Mouse (Mus musculus) lung, embryonic 15.5 days (tissue): ENCODE measurements around the gene Pla1a. TPM values are rescaled to one million over a fixed set of nuclear protein-coding genes. Genes with fewer than 3 reads are reported as not detected.

Source experiments
- ATAC-seq: fragments of 200-750 bp; cut with Nextera tagmentation; 2 replicates; pipeline ENCODE4 v1.8.0; 2017; ENCODE audit warnings: moderate number of reproducible peaks, borderline replicate concordance; ENCODE audit not compliant: low FRiP score, low TSS enrichment; ENCODE audit errors: extremely low read depth
- H3K27ac ChIP-seq: fragments of 300-500 bp; sonication (generic); 2 replicates; pipeline ENCODE4 v1.5.1; 2015; ENCODE audit warnings: moderate library complexity, mild to moderate bottlenecking, inconsistent platforms
- H3K27me3 ChIP-seq: fragments of 300-500 bp; sonication (generic); 2 replicates; pipeline ENCODE4 v1.6.1; 2015; ENCODE audit warnings: inconsistent platforms
- H3K36me3 ChIP-seq: fragments of 300-500 bp; sonication (generic); 2 replicates; pipeline ENCODE4 v1.6.1; 2015; ENCODE audit warnings: inconsistent platforms
- H3K4me1 ChIP-seq: fragments of 300-500 bp; sonication (generic); 2 replicates; pipeline ENCODE4 v1.6.1; 2015; ENCODE audit warnings: inconsistent platforms
- H3K4me2 ChIP-seq: fragments of 300-500 bp; sonication (generic); 2 replicates; pipeline ENCODE4 v1.6.1; 2015; ENCODE audit warnings: inconsistent platforms, mild to moderate bottlenecking, moderate library complexity
- H3K4me3 ChIP-seq: fragments of 300-500 bp; sonication (generic); 2 replicates; pipeline ENCODE4 v1.5.1; 2015; ENCODE audit warnings: mild to moderate bottlenecking, inconsistent platforms
- H3K9ac ChIP-seq: fragments of 300-500 bp; sonication (generic); 2 replicates; pipeline ENCODE4 v1.6.1; 2015; ENCODE audit warnings: inconsistent platforms
- H3K9me3 ChIP-seq: fragments of 300-500 bp; sonication (generic); 2 replicates; pipeline ENCODE4 v1.6.1; 2016; ENCODE audit warnings: inconsistent platforms
- WGBS: fragments of 180-500 bp; shearing (Covaris S2); methylation state at CpG from one replicate; pipeline ENCODE4 v1.1.7; 2015; 5-methylcytosine and 5-hydroxymethylcytosine counted together
- polyA plus RNA-seq: library from polyadenylated mRNA; unstranded; fragments of >200 nt; fragmentation: Nextera tagmentation; extraction: Ambion mirVana; gene quantifications from 2 replicates; pipeline ENCODE4 v1.2.1, GENCODE M21; 2015

Pla1a gene
- polyA plus RNA-seq, 1 experiment from 2014 or later, result 0.66 TPM

DNA sequence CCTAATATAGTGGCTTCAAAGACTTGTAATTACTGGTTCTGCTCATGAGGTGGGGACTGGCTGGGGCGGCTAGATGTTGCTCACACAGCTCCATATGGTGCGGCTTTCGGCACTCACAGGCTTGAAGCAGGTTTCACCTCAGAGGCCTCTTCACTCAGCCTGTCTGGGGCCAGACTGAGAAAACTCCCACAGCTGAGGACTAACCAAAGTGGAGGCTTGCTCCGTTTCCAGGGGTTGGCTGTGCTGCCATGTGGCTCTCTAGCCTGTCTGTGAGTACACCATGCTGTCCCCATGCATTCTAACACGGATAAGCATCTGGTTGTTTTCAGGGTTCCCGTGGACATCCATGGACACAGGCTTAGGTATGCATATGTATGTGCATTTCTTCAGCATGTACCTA lies 54.4 kb downstream of the Pla1a start:
- WGBS, result 86% methylated on average over 6 of the region's 6 CpGs
- no peak for ATAC-seq
- H3K27ac ChIP-seq, result no peak overlapping the region
- H3K4me3 ChIP-seq, result no peak overlapping the region
- H3K9me3 ChIP-seq, result no peaks in the 10 kb centered on the region
- no peaks in the 10 kb centered on the region for H3K36me3 ChIP-seq
- H3K9ac ChIP-seq, result no peak overlapping the region
- no peak overlapping the region for H3K4me2 ChIP-seq
- H3K4me1 ChIP-seq, result 0 out of 2 replicates have a peak, but pooled peaks cover 7% of the 10 kb centered on the region
- H3K27me3 ChIP-seq, result no peaks in the 10 kb centered on the region

DNA sequence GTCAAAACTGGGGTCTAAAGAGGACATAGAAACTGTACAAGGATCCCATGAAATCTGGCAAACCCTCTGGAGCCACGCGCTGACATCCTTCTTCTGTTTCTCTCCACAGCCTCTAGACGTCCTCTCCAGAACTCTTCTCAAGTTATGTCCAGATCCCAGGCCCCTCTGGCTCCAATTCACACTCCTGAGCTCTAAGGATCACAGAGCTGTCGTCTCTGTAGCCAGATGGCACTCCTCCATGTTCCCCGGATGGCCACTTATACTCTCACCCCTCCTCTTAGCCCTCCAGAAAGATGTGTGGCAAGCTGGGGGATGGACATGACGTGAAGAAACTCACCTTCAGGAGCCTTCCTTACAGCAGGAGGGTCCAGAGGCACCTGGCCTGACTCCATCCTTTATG lies 55.4 kb downstream of the Pla1a start:
- Histone ChIP-seq H3K4me1 (0 out of 2 replicates have a peak, but pooled peaks cover 7% of the 10 kb centered on the region), H3K4me3 (no peak overlapping the region), H3K9me3 (no peaks in the 10 kb centered on the region), H3K4me2 (no peak overlapping the region), H3K36me3 (no peaks in the 10 kb centered on the region), H3K27ac (no peak overlapping the region), H3K27me3 (no peaks in the 10 kb centered on the region), H3K9ac (no peak overlapping the region)
- no peak for ATAC-seq
- 80% methylated on average over 6 of the region's 6 CpGs for WGBS

- 0 out of 2 replicates have a peak, but pooled peaks cover 7% of the 10 kb centered on the region for H3K4me1 ChIP-seq
- ATAC-seq, result no peak
- WGBS, result 42% methylated on average over 8 of the region's 8 CpGs
- peak overlapping the region; percentile 41; the same call in 1 of the 2 replicates for H3K27ac ChIP-seq
- no peaks in the 10 kb centered on the region for H3K27me3 ChIP-seq
- H3K9me3 ChIP-seq, result no peaks in the 10 kb centered on the region
- peak overlapping the region; percentile 38 for H3K4me3 ChIP-seq
- H3K9ac ChIP-seq, result peak overlapping the region; percentile 36; the same call in 1 of the 2 replicates
- H3K36me3 ChIP-seq, result no peaks in the 10 kb centered on the region
- peak overlapping the region; percentile 54 for H3K4me2 ChIP-seq
Measured at GRCm38 (mm10) chr16:38376841-38377249, 56.1 kb downstream of the Pla1a start.

DNA sequence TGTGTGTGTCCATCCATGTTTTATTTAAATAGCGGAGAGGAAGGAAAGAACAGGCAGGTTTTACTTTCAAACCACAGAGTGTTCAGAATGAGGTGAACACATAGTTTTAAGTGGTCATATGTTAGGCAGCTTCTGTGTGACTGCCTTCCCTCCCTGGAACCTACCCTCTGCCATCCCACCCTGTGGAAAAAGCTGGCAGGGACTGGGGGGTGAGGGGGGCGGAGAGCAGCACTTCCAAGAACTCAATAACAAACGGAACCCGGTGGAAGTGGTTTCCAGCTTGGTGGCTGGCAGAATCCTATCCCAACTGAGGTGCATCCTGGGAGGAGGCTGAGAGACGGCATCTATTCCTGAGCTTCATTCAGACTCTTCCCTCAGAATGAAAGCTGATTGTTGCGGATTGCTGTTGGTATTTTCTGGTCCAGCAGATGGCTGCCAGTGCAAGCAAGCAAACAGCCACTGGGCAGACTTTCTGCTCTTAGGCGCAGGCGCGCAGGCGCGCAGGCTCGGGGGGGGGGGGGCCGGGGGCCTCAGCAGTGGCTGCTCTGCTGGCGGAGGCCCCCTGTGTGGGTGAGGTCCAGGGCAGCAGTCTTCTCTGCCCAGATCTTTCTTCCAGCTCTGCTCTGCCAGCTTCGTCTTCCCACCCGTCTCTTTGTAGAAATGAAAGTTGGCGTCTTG lies 56.6 kb downstream of the Pla1a start:
- Histone ChIP-seq H3K27me3 (no peaks in the 10 kb centered on the region), H3K27ac (peak overlapping the region; percentile 41; the same call in 1 of the 2 replicates), H3K9me3 (no peaks in the 10 kb centered on the region), H3K36me3 (no peaks in the 10 kb centered on the region), H3K9ac (peak overlapping the region; percentile 36; the same call in 1 of the 2 replicates), H3K4me1 (0 out of 2 replicates have a peak, but pooled peaks cover 7% of the 10 kb centered on the region), H3K4me3 (peak overlapping the region; percentile 38), H3K4me2 (peak overlapping the region; percentile 54)
- WGBS, result 21% methylated on average over 17 of the region's 17 CpGs
- ATAC-seq, result peak; percentile 84; the same call in 1 of the 2 replicates

GRCm38 (mm10) chr16:38375182-38375581 lies 57.8 kb downstream of the Pla1a start:
- H3K9ac ChIP-seq, result no peak overlapping the region
- H3K27me3 ChIP-seq, result no peaks in the 10 kb centered on the region
- no peak overlapping the region for H3K4me3 ChIP-seq
- 0 out of 2 replicates have a peak, but pooled peaks cover 7% of the 10 kb centered on the region for H3K4me1 ChIP-seq
- WGBS, result 71% methylated on average over 7 of the region's 7 CpGs
- no peaks in the 10 kb centered on the region for H3K36me3 ChIP-seq
- no peak overlapping the region for H3K4me2 ChIP-seq
- no peak for ATAC-seq
- H3K27ac ChIP-seq, result no peak overlapping the region
- no peaks in the 10 kb centered on the region for H3K9me3 ChIP-seq

DNA sequence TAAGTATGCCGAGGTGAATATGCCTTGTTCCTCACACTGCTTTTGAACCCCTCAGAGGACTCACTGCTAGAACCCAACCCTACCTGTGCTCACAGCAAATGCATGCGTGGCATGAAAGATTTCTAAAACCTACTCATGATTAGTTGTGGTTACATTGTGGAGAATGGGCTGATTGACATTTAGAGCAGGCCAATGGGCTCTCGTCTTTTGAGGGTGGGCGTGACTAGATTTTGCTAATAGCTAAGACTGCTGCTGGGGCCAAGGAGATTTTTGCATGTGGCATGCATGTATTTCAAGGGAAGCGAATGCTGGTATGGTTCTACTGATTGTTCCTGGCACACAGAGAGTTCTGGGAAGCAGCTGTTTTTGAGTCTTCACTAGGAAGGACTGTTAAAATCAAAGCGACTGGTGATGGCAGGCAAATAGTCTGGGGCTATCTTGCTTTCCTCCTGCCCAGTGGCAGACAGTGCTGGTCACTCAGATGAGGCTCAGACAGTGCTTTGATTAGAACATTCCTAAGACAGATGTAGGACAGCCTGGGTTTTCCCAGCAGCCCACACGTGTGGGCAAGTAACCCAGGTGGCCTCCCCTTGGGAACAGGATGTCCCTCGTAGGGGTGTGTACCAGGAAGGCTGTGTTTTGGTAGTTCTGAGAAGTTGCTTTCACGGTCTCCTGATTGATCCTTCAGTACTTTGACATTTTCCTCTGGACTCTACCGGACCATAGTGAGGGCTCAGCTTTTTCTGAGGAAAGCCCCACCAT lies 58.4 kb downstream of the Pla1a start:
- ATAC-seq, result no peak
- Histone ChIP-seq H3K4me2 (no peak overlapping the region), H3K9ac (no peak overlapping the region)

GRCm38 (mm10) chr16:38373941-38374340 lies 59.0 kb downstream of the Pla1a start:
- H3K36me3 ChIP-seq, result no peaks in the 10 kb centered on the region
- H3K9me3 ChIP-seq, result no peaks in the 10 kb centered on the region
- H3K9ac ChIP-seq, result no peak overlapping the region
- WGBS, result 81% methylated on average over 16 of the region's 16 CpGs
- H3K4me1 ChIP-seq, result 0 out of 2 replicates have a peak, but pooled peaks cover 7% of the 10 kb centered on the region
- no peak overlapping the region for H3K4me3 ChIP-seq
- ATAC-seq, result no peak
- H3K27me3 ChIP-seq, result no peaks in the 10 kb centered on the region
- no peak overlapping the region for H3K27ac ChIP-seq
- H3K4me2 ChIP-seq, result no peak overlapping the region

More for the DNA sequence above, 58.4 kb downstream of the Pla1a start:
- no peak overlapping the region for H3K27ac ChIP-seq
- H3K4me1 ChIP-seq, result 0 out of 2 replicates have a peak, but pooled peaks cover 7% of the 10 kb centered on the region
- H3K9me3 ChIP-seq, result no peaks in the 10 kb centered on the region
- H3K27me3 ChIP-seq, result no peaks in the 10 kb centered on the region
- no peak overlapping the region for H3K4me3 ChIP-seq
- 77% methylated on average over 10 of the region's 10 CpGs for WGBS
- no peaks in the 10 kb centered on the region for H3K36me3 ChIP-seq

DNA sequence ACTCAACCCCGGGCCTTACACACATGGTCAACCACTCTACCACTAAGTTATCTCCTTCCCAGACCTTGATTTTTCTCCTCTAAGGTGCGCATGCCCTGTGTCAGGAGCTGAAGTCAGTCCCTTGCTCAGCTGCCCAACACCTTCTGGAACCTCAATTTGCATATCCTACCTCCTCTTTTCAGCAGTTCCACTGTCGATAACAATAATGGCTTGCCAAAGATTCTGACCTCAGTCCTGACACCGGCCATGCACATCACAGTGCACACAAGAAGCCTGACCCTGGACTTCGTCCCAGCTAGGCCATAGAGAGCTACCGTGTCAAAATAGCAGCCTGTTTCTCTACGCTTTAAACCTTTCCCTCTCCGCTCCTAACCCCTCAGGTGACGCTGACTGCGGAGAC lies 59.5 kb downstream of the Pla1a start:
- 0 out of 2 replicates have a peak, but pooled peaks cover 7% of the 10 kb centered on the region for H3K4me1 ChIP-seq
- no peak overlapping the region for H3K9ac ChIP-seq
- H3K4me2 ChIP-seq, result no peak overlapping the region
- no peaks in the 10 kb centered on the region for H3K36me3 ChIP-seq
- H3K4me3 ChIP-seq, result no peak overlapping the region
- no peak overlapping the region for H3K27ac ChIP-seq
- no peaks in the 10 kb centered on the region for H3K9me3 ChIP-seq
- ATAC-seq, result no peak
- H3K27me3 ChIP-seq, result no peaks in the 10 kb centered on the region
- 80% methylated on average over 10 of the region's 10 CpGs for WGBS

DNA sequence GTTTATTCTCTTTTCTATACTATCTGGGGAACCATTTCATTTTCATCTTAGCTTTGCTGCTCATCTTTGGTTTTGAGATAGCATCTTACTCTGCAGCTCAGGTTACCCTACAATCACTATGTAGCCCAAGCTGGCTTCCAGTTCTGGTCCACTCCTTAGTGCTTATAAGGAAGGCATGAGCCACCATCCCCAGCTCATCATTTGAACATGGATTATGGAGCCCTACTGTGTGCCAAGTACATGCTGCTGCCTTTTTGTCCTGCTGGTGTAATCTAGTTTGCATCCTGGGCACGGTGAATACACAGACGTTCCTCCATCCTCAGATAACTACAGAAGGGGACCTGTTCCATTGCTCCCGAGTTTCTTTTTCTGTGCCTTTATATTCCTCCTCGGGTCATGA lies 60.1 kb downstream of the Pla1a start:
- 82% methylated on average over 4 of the region's 4 CpGs for WGBS
- Histone ChIP-seq H3K36me3 (no peaks in the 10 kb centered on the region), H3K27me3 (no peaks in the 10 kb centered on the region), H3K27ac (no peak overlapping the region), H3K9ac (no peak overlapping the region), H3K4me2 (no peak overlapping the region), H3K9me3 (no peaks in the 10 kb centered on the region), H3K4me3 (no peak overlapping the region), H3K4me1 (0 out of 2 replicates have a peak, but pooled peaks cover 7% of the 10 kb centered on the region)
- no peak for ATAC-seq

GRCm38 (mm10) chr16:38371705-38372296 lies 61.1 kb downstream of the Pla1a start:
- Histone ChIP-seq H3K36me3 (no peaks in the 10 kb centered on the region), H3K4me1 (0 out of 2 replicates have a peak, but pooled peaks cover 7% of the 10 kb centered on the region)

DNA sequence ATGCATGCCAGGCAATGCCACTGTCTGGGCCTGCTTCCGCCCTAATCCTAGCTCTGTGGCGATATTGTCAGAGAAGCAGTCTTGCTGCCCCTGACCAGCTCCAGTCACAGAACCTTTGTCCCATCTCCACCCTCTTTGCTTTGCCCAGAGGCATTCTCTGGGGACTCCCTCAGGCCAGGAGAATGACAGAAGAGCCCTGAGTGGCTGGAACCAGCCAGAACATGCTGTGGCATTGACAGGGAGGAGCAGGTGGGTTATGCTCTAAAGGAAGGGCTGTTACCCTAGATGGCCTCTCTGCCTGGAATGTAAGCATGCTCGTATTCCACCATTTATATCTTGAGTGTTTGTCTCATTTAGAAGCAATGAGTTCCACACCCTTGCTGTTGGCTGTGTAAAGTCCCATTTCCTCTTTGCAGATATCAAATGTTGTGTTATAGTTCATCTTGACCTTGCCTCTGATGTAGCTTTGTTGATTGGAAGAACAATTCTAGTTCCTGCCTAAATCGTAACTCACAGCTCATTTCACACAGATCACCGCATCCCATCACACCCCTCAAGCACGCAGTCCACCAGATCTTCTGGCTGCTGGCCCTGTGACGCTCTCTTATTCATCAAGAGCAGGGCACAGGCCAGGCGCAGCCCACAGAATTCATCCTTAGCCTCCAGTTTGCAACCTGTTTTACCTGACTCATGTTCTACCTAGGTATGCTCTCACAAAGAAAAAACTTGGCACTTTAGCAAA lies 62.1 kb downstream of the Pla1a start:
- Histone ChIP-seq H3K9ac (no peak overlapping the region), H3K9me3 (no peaks in the 10 kb centered on the region), H3K4me3 (no peak overlapping the region), H3K27ac (no peak overlapping the region), H3K4me1 (no peaks in the 10 kb centered on the region), H3K27me3 (no peaks in the 10 kb centered on the region), H3K36me3 (no peaks in the 10 kb centered on the region), H3K4me2 (no peak overlapping the region)
- no peak for ATAC-seq
- 64% methylated on average over 8 of the region's 8 CpGs for WGBS

More at GRCm38 (mm10) chr16:38371705-38372296, 61.1 kb downstream of the Pla1a start:
- Histone ChIP-seq H3K9ac (no peak overlapping the region), H3K27ac (no peak overlapping the region), H3K27me3 (no peaks in the 10 kb centered on the region), H3K4me2 (no peak overlapping the region), H3K9me3 (no peaks in the 10 kb centered on the region), H3K4me3 (no peak overlapping the region)
- 79% methylated on average over 15 of the region's 15 CpGs for WGBS
- no peak for ATAC-seq
